Comparison of ENCODE assay signal across 8 mouse cellular contexts in the genomic region with DNA sequence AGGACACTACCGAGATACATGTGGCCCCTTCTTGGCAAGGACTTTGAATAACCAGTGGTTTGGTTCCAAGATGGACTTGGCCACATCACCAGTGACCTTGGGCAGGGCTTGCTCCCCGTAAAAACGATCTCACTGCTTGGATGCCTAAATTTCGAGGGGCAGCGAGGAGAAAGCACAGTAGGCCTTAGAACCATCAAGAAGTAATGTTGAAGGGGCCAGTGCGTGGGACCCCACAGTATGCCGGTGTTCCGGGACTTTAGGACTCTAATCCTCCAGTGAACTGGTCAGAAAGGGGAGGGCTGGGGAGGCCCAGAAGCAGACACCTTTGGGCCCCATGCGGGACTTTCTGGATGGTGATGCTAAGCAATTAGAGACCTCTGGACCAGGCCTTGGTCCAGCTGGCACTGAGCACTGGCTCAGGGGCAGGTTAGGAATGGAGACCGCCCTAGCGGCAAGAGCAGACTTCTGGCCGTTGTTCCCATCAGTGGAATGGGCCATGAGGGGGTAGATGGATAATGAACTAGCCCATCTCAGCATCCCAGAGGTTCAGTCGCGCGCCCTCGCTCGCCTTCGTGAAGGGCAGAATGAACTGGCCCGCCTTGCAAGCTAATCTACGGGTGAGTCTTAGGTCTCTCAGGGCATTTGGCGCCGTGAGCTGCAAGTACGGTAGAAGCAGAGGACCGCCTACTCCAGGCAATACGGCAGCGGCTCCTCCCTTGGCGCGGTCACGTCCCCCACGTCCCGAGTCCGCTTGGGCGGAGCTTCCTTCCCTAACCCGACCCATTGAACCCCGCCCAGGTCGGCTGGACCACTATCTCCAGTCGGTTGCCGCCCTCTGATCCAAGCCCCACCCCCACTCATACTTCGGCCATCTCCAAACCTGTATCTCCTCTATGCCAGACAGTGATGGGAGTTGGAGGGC. TPM values are rescaled to one million over a fixed set of nuclear protein-coding genes. Genes with fewer than 3 reads are reported as not detected.
DNase-seq lines count a peak whose midpoint lies in the region; ATAC-seq lines count a peak whose summit lies in the region.

No protein-coding gene starts in this region.

- 1% methylated on average over 39 of the region's 39 CpGs for WGBS in hindbrain, embryonic 12.5 days

- H3K9ac ChIP-seq in hindbrain, embryonic 12.5 days: peak overlapping the region; percentile 49

- ATAC-seq in hindbrain, embryonic 12.5 days (ENCODE audit: low FRiP score): peak; percentile 78

- peak overlapping the region; percentile 41 for H3K4me3 ChIP-seq in hindbrain, embryonic 12.5 days

- peaks cover 36% of the 10 kb centered on the region for H3K4me1 ChIP-seq in hindbrain, embryonic 12.5 days

- DNase-seq in MN1 (ENCODE audit: low spot score): peak; percentile 97
- DNase-seq in cerebellum, adult 9-11 months: peak; percentile 93
- DNase-seq in frontal cortex, postnatal 10 days (ENCODE audit: low spot score in 2 of 2): peak; percentile 63 to 64
- DNase-seq in layer of hippocampus, postnatal 10 days (ENCODE audit: low spot score in 2 of 2): peak; percentile 35 to 67
- DNase-seq in lung, postnatal 10 days: peak; percentile 95
- DNase-seq in ovary, postnatal 14 days (ENCODE audit: low spot score): peak; percentile 75
- DNase-seq in thymus, postnatal 10 days (ENCODE audit: low spot score in 2 of 2): peak; percentile 43 to 46

- peaks cover 29% of the 10 kb centered on the region for H3K27me3 ChIP-seq in hindbrain, embryonic 12.5 days

- H3K27ac ChIP-seq in hindbrain, embryonic 12.5 days: peak overlapping the region; percentile 30; the same call in 1 of the 2 replicates

- H3K4me2 ChIP-seq in hindbrain, embryonic 12.5 days (replicated peaks): peak overlapping the region; percentile 63

- H3K36me3 ChIP-seq in hindbrain, embryonic 12.5 days: peaks cover 3% of the 10 kb centered on the region

- H3K9me3 ChIP-seq in hindbrain, embryonic 12.5 days (replicated peaks): no peaks in the 10 kb centered on the region

RNA-seq across cellular contexts. Expression of a gene that starts 2.3 kb away (rescaled TPM):
- polyA plus RNA-seq in hindbrain, embryonic 12.5 days (2016; fragmentation: Nextera tagmentation; extraction: Ambion mirVana): 43.9 and 45.9 TPM in 2 replicates
- total RNA-seq in layer of hippocampus, postnatal 10 days (2021): 1 to 10 TPM; 2.9 to 4.1 TPM

RNA-seq across cellular contexts. Expression of a gene that starts 17.9 kb away (rescaled TPM):
- polyA plus RNA-seq in hindbrain, embryonic 12.5 days (2016; fragmentation: Nextera tagmentation; extraction: Ambion mirVana): 6.0 TPM in 2 replicates
- total RNA-seq in layer of hippocampus, postnatal 10 days (2021): 1 to 10 TPM; 7.3 to 7.4 TPM

RNA-seq across cellular contexts. Expression of a gene that starts 40.6 kb away (rescaled TPM):
- polyA plus RNA-seq in hindbrain, embryonic 12.5 days (2016; fragmentation: Nextera tagmentation; extraction: Ambion mirVana): 171 TPM in 2 replicates
- total RNA-seq in layer of hippocampus, postnatal 10 days (2021): 100 to 1,000 TPM; 115 TPM

Comparison
In these comparisons a context has a peak if more than half of its experiments do, and no peak if none do; other contexts are left out.
1. Peak in every context shown above with its lines: DNase-seq, ATAC-seq, H3K4me3 ChIP-seq and H3K27ac ChIP-seq.
2. DNase-seq: peak in every context shown above with its lines; median percentile 97 in MN1; 95 in lung, postnatal 10 days; 93 in cerebellum, adult 9-11 months; 75 in ovary, postnatal 14 days; 64 in frontal cortex, postnatal 10 days; 51 in layer of hippocampus, postnatal 10 days; 44 in thymus, postnatal 10 days.